Mouse (Mus musculus) cerebellum, postnatal 25 days (tissue): Measurements from ENCODE around the gene Mrm2.
"Not testable (repeated sequence)": the region's sequence is repeated elsewhere in the genome, so short reads cannot be mapped to it uniquely, and the experiment has no call there.

Source experiments
- DNase-seq, 2 experiments: peaks; one replicate each; pipeline ENCODE4 v3.0.0; 2021; ENCODE audit warnings: mixed read lengths in 2 of 2

The Mrm2 gene

DNA sequence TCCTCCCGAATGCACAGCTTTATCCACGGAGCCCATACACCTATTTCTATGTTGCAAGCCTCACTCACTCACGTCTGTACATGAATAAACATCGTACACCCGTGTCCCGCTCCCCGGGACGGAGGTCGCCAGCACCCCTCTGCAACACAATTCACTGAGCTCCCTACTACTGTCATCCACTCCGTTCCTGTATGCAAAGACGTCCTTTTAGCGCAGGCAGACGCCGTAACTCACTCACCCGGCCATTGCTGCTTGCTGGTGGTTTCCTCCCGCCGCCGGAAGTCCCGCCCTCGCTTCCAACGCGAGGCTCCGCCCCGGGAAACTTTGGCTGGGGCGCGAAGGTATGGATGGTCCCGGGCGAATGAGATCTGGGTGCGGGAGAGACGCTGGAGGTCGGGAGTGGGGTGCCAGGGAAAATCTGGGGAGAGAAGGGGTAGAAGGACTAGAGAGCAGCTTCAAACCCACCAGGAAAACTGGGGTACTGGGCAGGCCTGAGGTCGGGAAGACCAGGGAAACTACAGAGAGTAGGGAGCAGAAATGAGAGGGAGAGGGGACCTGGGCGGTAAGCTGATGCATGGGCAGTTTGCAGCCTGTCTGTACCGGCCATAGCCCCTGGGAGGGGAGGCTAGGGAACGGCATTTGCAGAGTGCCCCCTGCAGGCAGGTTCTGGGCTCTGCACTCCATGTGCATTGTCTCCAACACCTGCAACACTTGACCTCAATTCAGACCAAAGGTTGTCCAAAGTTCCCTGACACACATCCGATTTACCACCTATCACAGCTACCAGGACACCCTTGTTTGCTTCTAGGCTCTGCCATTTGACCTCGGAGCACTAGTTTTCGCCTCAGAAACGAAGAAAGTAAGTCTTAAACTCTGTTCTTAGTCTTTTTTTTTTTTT lies at the start of gene Mrm2:
Gene Mrm2, minus strand, starts transcription at position 284 of the 898 bp plus-strand sequence.
- peak; percentile 83 to 90 for DNase-seq

DNA sequence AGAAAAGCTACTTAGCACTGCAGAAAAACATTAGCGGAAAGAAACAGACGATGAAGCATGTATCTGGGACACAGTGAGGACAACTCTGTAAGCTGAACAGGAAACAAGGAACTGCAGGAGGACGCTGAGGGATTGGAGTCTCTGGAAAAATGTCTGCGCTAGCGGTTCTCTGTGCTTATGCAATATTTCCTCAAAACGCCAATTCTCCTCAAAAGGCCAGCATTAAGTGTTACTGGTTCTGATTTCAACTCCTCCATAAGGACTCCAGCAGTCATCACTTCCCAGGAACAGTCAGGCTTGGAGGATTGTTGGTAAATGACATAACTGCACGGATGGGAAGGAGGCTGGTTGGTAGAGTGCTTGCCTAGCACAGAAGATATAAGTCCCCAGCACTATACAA lies 49.5 kb upstream of the Mrm2 start:
- no peak for DNase-seq

DNA sequence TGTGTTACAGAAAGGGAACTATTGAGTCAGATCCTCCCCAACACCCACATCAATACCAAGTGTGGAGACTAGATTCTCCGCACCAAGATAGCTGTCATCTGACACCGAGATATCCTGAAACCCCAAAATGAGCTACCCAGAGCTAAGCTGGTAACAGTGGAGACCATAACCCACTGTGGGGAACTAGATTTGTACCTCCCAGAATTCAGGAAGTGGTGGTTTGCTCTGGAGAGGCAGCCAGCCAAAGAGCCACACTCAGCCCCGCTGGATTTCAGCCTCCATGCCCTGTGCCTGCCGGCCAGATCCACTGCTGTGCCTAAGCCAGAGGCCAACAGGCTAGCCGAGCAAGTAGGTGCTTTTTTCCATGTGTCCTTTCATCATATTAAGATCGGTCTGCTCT lies 47.6 kb upstream of the Mrm2 start:
- peak in 1 of 2 experiments; percentile 13 for DNase-seq

DNA sequence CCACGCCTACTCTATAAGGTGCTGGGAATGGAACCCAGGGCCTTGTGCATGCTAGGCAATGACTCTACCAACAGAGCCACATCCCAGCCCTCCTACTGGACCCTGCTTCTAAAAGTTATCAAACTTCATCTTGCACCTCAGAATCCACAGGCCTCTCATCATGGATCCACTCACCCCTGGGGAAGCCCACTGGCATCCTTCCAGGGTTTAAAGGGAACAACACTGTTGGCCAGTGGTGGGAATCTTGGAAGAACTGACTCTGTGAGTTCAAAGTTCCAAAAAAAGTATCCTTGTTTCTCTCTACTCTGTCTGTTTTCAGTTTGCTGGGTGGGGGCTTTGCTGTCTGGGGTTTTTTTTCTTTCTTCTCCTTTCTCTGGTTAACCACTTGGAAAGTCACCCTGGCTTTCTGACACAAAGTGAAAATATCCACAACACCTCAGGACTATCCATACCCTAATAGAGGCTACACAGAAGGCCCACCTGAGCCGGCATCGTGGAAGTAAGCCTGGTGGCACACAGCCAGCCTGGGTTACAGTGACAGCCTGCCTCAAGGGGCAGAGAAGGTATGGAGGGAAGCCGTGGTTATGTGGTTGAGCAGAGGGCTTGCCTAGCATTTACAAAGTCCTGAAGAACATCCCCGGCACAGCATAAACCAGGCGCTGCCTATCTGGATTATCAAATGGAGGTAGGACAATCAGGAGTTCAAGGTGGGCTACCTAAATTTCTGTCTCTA lies 46.6 kb upstream of the Mrm2 start:
- peak in 1 of 2 experiments; percentile 28 for DNase-seq

DNA sequence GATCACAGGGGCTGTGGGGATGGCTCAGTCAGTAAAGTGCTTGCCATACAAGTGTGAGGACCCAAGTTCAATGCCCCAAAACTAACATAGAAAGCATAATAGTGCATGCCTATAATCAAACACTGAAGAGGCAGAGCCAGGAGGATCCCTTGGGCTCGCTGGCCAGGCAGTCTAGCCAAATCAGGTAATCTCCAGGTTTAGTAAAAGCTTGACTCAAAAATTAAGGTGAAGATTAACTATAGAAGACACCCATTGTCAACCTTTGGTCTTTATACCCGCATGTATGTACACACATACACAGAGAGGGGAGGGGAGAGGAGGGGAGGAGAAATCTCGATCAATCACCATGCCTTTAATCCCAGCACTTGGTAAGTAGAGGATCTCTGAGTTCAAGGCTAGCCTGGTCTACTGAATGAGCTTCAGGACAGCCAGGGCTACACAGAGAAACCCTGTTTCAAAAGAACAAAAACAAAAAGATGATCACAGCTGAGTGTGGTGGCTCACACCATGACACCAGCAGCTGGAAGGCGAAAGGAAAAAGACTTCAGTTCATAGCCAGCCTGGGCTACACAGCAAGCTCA lies 43.6 kb upstream of the Mrm2 start:
- DNase-seq = no peak

DNA sequence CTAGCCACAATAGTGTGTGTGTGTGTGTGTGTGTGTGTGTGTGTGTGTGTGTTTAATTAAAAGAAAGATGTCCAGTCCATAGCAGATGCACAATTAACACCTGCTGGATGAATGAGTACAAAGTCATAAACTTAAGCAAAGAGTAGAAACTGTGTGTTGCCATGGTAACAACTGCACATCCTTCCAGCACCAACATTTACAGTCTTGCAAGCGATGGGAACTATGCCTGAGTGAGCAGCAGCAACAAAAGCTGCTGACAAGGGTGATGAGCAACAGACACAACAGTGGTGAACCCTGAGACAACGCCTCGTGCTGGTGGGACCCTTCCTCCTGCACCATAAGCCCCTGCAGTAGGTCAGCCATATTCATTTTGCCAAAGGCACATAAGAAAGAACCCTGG lies 42.5 kb upstream of the Mrm2 start:
- DNase-seq = no peak

DNA sequence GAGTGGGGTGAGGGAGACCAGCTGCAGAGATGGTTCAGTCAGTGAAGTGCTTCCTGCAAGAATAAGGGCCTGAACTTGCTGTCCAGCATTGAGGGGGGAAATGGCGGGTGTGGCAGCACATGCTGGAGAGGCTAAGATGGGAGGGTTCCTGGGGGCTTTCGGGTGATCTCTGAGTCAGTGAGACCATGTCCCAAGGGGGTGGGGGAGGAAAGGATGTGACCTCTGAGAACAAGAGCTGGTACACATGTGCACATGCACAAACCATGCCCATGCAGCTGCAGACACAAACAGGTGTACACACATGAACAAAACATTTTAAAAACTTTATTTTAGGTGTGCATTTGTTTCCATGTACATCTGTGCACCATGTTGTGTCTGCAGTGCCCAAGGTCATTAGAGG lies 42.0 kb upstream of the Mrm2 start:
- DNase-seq = no peak

DNA sequence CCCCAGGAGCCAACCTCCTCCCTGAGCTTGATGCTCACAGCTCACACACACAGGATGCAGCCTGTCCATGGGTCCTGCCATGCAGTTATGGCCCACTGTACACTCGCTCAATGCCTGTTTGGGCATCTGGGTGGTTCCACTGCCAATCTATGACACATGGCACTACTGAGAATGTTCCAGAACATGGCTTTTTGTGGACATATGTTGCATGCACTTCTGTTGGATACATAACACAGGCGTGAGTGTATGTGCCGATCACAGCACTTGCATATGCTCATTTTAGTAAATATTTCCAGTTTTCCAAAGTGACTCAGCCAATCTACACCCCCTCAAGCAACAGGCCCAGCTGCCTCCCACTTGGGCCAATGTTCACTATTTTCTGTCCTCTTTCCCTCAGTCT lies 40.0 kb upstream of the Mrm2 start:
- DNase-seq = no peak

DNA sequence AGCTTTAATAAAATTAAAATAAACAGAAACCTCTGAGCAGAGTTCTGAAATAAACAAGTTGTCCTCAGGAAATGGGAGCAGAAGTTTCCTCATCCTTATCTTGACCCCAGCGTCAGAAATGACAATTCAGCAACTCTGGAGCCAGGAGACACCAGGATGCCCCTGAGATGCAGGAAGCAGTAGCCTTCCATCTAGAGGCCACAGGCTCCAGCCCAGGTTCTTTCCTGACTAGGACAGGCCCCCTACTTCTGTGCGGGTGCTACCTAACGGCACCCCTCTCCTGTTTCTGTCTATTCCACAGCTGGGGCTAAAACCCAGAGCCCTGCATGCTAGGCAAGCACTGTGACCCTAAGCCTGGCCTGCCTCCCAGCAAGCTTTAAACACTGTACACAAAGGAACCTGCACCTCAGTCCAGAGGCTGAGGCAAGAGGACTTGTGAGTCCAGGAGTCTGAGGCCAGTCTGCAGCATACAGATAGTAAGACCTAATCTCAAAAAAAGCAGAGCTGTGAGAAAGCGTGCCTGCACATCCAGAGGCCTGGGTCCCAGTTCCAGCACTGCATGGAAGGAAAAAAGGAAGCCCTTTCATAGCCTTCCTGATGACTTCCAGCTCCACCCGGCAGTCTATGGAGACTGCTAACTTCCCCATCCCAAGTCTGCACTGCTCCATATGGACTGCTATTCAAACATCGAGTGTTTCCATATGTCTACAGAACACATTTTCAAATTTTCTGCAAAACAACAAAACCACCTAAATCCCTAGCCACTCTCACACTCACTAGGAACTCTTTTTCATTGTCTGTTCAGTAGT lies 39.0 kb upstream of the Mrm2 start:
- DNase-seq = no peak

DNA sequence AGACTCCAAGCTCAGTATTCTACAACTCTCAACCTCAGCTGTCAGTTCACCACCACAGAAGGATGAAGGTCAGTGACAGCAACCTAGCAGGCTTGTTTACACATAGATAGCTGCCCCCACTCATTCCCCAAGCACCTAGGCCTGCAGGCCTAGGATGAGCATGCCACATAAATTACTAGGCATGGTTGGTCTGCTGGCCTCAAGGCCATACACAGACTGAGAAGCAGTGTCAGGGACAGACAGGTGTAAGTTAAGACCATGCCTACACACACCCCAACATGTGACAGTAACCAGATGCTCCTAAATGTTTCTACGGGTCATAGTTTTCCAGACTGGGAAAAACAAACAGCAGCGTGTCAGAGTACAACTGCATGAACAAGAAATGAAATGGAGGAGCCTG lies 37.8 kb upstream of the Mrm2 start:
- no peak for DNase-seq

DNA sequence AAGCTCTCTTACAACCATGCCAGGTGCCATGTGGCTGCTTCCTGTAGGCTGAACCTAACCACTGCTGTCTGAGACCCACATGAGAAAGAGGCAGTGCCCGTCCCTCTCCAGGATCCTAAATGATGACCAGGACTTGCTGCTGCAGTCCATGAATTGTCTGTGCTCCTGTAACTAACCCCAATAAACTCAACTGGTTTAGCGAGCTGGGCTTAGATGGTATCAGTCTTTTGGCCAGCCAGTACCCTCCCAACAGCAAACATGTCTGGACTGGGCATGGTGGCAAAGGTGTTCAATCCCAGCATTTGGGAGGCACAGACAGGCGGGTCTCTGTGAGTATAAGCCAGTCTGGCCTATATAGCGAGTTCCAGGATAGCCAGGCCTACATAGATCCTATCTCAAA lies 37.2 kb upstream of the Mrm2 start:
- no peak for DNase-seq

DNA sequence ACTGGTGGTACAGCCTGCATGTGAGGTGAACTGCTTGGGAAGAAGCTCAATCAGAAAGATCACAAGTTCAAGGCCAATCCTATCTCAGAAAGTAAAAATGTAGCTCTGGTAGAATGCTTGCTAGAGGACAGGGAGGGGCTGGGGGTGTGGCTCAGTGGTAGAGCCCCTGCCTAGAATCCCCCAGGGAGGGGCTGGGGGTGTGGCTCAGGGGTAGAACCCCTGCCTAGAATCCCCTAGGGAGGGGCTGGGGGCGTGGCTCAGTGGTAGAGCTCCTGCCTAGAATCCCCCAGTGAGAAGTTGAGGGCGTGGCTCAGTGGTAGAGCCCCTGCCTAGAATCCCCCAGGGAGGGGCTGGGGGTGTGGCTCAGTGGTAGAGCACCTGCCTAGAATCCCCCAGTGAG lies 36.4 kb upstream of the Mrm2 start:
- DNase-seq = not testable (repeated sequence)

DNA sequence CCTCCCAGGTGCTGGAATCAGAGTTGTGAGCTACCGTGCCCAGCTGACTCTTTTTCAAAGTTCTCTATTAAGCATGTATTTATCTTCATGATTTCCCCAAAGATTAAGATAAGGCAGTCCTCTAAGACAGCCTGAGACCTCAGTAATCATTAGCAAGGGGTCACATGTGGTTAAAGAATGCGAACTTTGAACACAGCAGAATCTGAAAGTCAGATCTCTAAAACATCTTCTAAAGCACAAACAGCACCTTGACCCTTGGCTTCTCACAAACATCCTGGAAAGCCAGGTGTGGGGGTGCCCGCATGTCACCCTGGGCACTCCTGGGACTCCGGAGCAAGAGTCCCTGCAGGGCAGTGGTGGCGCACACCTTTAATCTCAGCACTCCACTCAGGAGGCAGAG lies 32.7 kb upstream of the Mrm2 start:
- no peak for DNase-seq

DNA sequence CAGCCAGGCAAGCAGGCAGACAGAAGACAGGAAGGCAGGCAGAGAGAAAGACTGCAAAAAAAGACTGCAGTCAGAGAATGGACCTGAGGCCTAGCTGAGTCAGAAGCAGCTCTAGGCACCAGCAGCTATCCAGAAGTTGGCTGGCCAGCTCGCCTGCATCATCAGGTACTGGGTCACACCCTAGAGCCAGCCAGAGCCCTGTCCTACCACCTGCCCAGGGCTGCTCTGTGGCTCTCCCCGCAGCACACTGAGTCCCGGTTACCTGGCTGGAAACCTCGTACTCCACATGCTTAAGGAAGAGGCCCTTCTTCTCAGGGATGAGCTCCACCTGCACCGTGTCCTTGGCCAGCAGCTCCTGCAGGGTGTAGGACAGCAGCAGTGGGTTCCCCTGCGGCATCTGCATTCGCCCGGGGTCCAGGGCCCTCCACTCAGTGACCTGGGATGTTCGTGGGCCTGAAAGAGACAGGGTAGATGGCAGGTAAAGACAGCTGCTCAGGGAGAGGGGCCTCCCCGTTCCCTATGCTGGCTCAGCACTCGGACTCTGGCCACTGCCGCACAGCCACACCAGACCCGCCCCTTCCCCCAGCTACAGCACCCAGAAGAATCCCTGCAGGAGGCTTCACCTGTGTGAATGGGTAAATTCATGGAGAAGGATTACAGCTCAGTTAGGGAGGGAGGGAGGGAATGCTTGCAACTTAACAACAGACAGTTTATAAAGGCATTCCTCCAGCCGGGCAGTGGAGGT lies 28.4 kb upstream of the Mrm2 start:
- DNase-seq = no peak

DNA sequence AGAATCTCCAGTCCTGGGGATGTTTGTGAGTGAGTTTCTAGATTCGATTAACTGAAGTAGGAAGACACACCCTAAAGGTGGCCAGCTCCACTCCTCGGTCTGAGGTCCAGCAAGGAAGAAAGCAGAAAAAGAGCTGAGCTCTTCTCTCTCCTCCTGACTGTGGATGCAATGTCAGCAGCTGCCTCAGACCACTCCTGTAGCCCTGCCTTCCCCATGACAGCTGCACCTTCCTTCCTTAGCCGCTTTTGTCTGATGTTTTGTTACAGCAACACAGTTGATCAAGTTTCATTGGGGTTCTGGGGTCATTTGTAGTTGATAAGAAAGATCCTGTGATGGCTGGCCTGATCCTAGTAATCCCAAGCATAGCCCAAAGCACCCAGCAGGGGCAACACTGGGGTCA lies 25.8 kb upstream of the Mrm2 start:
- no peak for DNase-seq

DNA sequence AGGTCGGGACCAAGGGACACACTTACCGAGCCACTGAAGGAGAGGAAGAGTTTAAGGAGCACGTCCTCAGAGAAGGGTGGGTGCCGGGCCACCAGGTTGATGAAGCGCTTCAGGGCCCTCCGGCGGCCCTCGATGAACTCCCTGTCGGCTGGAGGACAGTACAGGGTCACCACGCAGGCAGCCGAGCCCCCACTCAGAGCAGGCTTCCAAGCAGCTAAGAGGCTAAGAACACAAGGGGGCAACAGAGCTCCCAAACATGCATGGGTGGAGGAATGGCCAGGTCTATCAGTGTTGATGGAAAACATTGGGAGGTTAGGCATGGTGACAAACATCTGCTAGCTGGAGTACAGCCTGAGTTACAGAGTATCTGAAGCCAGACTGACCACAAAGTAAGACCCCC lies 24.2 kb upstream of the Mrm2 start:
- no peak for DNase-seq

DNA sequence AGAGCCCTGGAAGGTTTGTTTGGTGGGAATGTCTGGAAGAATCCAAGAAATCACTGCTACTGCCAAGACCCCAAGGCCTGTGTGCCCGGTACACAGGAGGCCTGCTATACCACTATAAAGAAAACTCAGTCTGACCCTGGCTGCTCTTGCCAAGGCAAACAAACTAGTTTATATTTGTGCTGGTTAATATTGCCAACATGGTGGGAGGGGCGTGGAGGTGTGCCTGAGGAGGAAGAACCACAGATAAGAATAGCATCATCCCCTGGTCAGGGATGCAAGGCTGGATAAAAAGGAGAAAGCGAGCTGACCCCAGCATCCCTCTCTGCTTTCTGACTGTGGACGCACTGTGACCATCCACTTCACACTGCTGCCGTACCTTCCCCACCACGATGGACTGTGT lies 20.7 kb upstream of the Mrm2 start:
- no peak for DNase-seq

DNA sequence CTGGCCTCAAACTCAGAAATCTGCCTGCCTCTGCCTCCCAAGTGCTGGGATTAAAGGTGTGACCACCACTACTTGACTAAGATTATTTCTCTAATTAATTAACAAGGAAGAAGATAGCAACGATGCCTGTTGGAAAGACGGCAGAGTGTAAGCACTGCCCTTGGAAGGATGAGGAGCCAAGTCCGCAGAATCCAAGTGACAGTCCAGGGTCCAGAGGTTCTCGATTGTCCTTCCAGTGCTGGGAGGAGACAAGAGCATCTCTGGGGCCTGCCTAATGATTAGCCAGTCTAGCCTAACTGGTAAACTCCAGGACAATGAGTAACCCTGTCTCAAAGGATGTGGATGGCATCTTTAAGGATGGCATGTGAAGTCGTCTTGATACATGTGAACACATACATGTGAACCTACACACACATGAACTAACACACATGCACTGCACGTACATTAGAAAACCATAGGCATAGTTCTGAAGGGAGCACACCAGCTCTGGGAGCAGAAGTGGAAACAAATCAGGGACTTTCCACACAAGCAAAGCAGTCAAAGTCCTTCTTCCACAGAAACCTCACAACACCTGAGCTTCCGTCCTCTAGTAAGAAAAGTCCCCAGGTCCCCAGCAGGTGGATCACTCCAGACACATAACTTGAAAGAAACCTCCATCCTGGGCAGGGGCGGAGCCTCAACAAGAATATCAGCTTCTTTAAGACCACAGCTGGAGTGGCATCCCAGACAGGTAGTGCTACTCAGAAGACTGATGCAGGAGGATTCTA lies 19.2 kb upstream of the Mrm2 start:
- DNase-seq = no peak

DNA sequence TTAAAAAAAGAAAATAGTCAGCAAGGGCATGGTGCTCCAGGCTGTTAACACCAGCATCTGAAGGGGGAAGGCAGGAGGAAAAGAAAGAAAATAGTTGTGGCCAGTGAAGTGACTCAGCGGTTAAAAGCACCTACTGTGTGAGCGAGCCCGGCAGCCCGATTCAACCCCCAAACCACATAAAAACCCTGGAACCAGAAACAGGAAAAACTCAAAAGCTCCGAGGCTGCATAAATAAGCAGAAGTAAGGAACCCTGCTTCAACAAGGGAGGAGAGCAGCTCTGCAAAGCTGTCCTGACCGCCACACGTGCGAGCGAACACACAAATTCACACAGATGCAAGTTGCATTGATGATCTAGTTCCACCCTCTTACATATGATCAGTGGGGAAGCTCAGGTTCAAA lies 18.2 kb upstream of the Mrm2 start:
- no peak for DNase-seq

DNA sequence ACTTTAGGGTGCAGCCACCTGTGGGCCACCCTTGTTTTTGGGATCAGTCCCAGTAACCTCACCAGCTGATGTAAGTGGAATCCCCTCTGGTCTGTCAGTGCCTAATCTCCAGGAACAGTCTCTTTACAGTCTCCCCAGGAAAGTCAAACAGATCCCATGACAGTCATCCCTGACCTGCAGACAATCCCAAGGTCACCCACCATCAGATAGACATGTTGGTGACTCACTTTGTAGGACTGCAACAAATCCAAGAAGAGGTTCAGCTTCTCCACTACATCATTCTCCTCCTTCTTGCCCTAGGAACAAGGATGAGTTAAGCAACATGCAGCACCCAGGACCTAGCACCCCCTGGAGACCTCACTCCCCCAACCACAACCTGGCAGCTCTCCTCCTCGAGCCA lies 14.4 kb upstream of the Mrm2 start:
- no peak for DNase-seq

DNA sequence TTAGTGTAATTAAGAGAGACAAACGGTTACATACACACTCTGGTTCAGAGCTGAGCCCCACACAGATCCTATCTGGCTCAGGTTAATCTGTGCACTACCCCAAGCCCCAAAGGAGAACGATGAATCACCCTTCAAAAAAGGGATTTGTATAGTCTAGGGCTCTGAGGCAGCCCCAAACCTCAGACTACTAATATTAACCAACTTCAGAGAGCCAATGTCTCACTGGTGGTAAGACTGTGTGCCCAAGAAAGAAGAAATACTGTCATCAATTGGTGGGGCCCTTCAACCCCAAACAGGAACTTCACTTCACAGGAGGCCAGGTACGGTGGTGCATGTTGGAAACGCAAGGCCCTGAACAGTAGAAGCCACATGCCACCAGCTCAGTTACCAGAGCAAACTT lies 13.5 kb upstream of the Mrm2 start:
- no peak for DNase-seq

DNA sequence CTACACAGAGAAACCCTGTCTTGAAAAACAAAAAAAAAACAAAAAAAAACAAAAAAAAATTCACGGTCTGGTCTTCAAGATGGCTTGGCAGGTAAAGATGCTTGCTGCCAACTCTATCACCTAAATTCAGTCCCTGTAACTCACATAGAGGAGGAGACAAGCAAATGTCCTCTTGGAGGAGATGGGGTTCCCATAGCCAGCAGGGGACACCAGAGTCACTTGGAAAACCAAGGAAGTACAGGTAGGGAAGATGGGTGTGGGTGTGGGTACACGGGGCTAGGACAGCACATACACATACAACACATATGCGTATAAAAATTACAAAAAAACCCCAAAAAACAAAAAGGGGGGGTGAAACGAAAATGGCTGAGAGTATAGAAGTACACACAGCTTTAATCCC lies 11.2 kb upstream of the Mrm2 start:
- DNase-seq = no peak
